In genomic region chr10:120663396-120663795, GRCm38 (mm10) we compare ENCODE assay signal across 20 mouse cellular contexts.
DNase-seq lines count a peak whose midpoint lies in the region.
"Had no signal": no experiment of that assay in that cellular context is flagged by ENCODE, and none has a peak within 500 bp of the region (broad histone marks: within the 10 kb centered on the region; RNA-seq: fewer than 3 reads in every experiment).

No protein-coding gene starts in this region.

- H3K9me3 ChIP-seq in limb, embryonic 10.5 days (replicated peaks): no peaks in the 10 kb centered on the region
- H3K9me3 ChIP-seq: embryonic facial prominence, embryonic 15.5 days; forebrain, embryonic 15.5 days; heart, embryonic 10.5 days; hindbrain, embryonic 13.5 days; intestine, embryonic 15.5 days had no signal

- DNase-seq in embryo, embryonic 10 days (ENCODE audit: low spot score): peak; percentile 31
- DNase-seq in embryo, embryonic 9.5 days (ENCODE audit: extremely low spot score): no peak
- DNase-seq in adrenal gland, postnatal 10 days: peak; percentile 26
- DNase-seq in adrenal gland, postnatal 14 days: peak; percentile 34
- peak; percentile 41 for DNase-seq in limb, embryonic 10.5 days (ENCODE audit: low spot score)
- DNase-seq in cerebellum, adult 11-12 months: no peak
- no peak for DNase-seq in yolk sac, embryonic 10.5 days (ENCODE audit: low spot score)
- DNase-seq: cerebellum, adult 8-10 months; cerebellum, postnatal 14 days; gastrocnemius, postnatal 36 days; heart, adult 18-20 months; heart, postnatal 14 days; kidney, adult 8-10 months had no signal

- no peak overlapping the region for H3K4me3 ChIP-seq in limb, embryonic 10.5 days
- H3K4me3 ChIP-seq: embryonic facial prominence, embryonic 15.5 days; erythroblast, embryonic 14.5 days; forebrain, embryonic 15.5 days; heart, embryonic 10.5 days; hindbrain, embryonic 13.5 days; intestine, embryonic 15.5 days had no signal

- H3K27ac ChIP-seq in limb, embryonic 10.5 days: peak overlapping the region; percentile 72
- H3K27ac ChIP-seq: embryonic facial prominence, embryonic 15.5 days; forebrain, embryonic 15.5 days; heart, embryonic 10.5 days; hindbrain, embryonic 13.5 days; hindbrain, postnatal 0 days; intestine, embryonic 15.5 days had no signal

- no peaks in the 10 kb centered on the region for H3K36me3 ChIP-seq in limb, embryonic 10.5 days
- H3K36me3 ChIP-seq: embryonic facial prominence, embryonic 15.5 days; forebrain, embryonic 15.5 days; heart, embryonic 10.5 days; hindbrain, embryonic 13.5 days; intestine, embryonic 15.5 days had no signal

- H3K4me1 ChIP-seq in limb, embryonic 10.5 days: peaks cover 36% of the 10 kb centered on the region
- H3K4me1 ChIP-seq: hindbrain, embryonic 13.5 days; intestine, embryonic 15.5 days had no signal

- H3K27me3 ChIP-seq in limb, embryonic 10.5 days (ENCODE audit: low read depth, poor library complexity, severe bottlenecking): no peaks in the 10 kb centered on the region
- H3K27me3 ChIP-seq: embryonic facial prominence, embryonic 15.5 days; forebrain, embryonic 15.5 days; hindbrain, embryonic 13.5 days; intestine, embryonic 15.5 days had no signal

- 25% methylated on average over 11 of the region's 11 CpGs for WGBS in limb, embryonic 10.5 days

Comparison
In these comparisons a context has a peak if more than half of its experiments do, and no peak if none do; other contexts are left out.
1. DNase-seq: peak in embryo, embryonic 10 days (single experiment), adrenal gland, postnatal 10 days (single experiment), adrenal gland, postnatal 14 days (single experiment) and limb, embryonic 10.5 days (single experiment); none in embryo, embryonic 9.5 days (single experiment), cerebellum, adult 11-12 months (single experiment) and yolk sac, embryonic 10.5 days (single experiment).